Mouse (Mus musculus): Measurements from ENCODE around the gene Gsdma2.

DNA sequence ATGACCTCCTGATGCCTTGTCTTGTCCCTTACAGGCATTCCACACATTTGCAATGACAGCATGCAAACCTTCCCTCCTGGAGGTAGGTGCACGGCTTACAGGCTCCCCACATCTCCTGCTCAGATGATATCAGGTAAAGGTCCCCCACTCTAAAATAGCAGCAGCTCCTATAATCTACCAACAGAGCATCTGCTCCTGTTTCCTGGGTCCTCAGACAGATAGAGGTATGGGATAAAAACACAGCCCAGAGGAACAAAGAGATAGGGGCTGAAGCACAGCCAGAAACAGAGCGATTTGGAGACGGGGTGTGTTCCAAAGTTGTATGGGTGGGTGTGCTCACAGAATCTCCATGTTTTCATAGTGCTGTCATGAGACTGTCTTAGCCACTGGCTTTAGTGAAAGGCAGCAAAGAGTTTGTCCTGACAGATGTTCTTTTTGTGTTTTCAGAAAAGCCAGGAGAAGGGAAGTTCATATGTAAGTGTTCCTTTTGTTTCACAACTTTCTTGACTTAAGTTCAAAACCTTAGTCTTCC, 24.8 kb downstream of the Gsdma2 start:
- TF ChIP-seq CTCF (IDR thresholded peaks at IDR 0.05; ENCODE audit: control insufficient read depth, insufficient read depth, insufficient read length) (no peak), USF1 (IDR thresholded peaks at IDR 0.05; ENCODE audit: low read depth) (no peak)

All from C2C12 (cell line).